Mouse (Mus musculus) cerebellum, adult 2 months (tissue): ENCODE measurements at regions not wholly inside any gene's neighbourhood (a gene's known extent, or its start where the extent isn't known, plus 50 kb on each side); places are given as distances from the start of the nearest gene placed in this dataset.

ENCODE experiments used
- DNase-seq, 2 experiments: peaks; one replicate each; pipeline ENCODE4 v3.0.0; 2021
- H3K27ac ChIP-seq: fragments of 200-500 bp; 2 replicates; pipeline ENCODE4 v1.5.1; 2012; ENCODE audit warnings: low read length, control low read depth, inconsistent platforms; ENCODE audit not compliant: insufficient read depth
- H3K27me3 ChIP-seq: fragments of 200-500 bp; 2 replicates; pipeline ENCODE4 v1.6.1; 2012; ENCODE audit warnings: inconsistent platforms, mild to moderate bottlenecking, low read length, moderate library complexity; ENCODE audit not compliant: control insufficient read depth, insufficient read depth
- H3K4me1 ChIP-seq: fragments of 200-500 bp; 2 replicates; pipeline ENCODE4 v1.6.1; 2011; ENCODE audit warnings: low read length; ENCODE audit not compliant: control insufficient read depth, insufficient read depth
- H3K4me3 ChIP-seq: fragments of 200-500 bp; replicated peaks from 2 replicates; pipeline ENCODE3; 2011; ENCODE audit warnings: mild to moderate bottlenecking, low read depth, low read length, control low read depth; ENCODE audit not compliant: insufficient read depth
- CTCF ChIP-seq: fragments of 200-500 bp; IDR thresholded peaks from 2 replicates; pipeline ENCODE4 v1.5.1; 2011; ENCODE audit warnings: low read depth, mild to moderate bottlenecking, control low read depth, low read length, moderate library complexity, borderline replicate concordance; ENCODE audit not compliant: insufficient read depth
- POLR2A ChIP-seq: fragments of 200-500 bp; IDR thresholded peaks from 2 replicates; pipeline ENCODE4 v1.6.1; 2011; ENCODE audit warnings: low read length, control low read depth, borderline replicate concordance; ENCODE audit not compliant: insufficient read depth
- WGBS: fragments of 180-500 bp; shearing (Covaris S2); methylation state at CpG from one replicate; pipeline ENCODE4 v1.1.7; 2018; 5-methylcytosine and 5-hydroxymethylcytosine counted together

- Histone ChIP-seq H3K27ac (no peak overlapping the region), H3K27me3 (no peaks in the 10 kb centered on the region), H3K4me3 (no peak overlapping the region), H3K4me1 (no peaks in the 10 kb centered on the region)
- WGBS = 26% methylated on average over 2 of the region's 2 CpGs
- no peak for DNase-seq
- no peak for TF ChIP-seq POLR2A
- no peak for TF ChIP-seq CTCF
These were observed 63.0 kb upstream of the Kif16b start for GRCm38 (mm10) chr2:142964340-142964739.

GRCm38 (mm10) chr2:142967250-142967649 lies 65.9 kb upstream of the Kif16b start:
- Histone ChIP-seq H3K27ac (no peak overlapping the region), H3K4me1 (no peaks in the 10 kb centered on the region), H3K27me3 (no peaks in the 10 kb centered on the region), H3K4me3 (no peak overlapping the region)
- TF ChIP-seq CTCF (peak; percentile 70; the same call in 1 of the 2 replicates), POLR2A (no peak)
- peak; percentile 48 to 49 for DNase-seq
- 17% methylated on average over 4 of the region's 4 CpGs for WGBS

GRCm38 (mm10) chr2:142980771-142981170 lies 79.4 kb upstream of the Kif16b start:
- H3K27ac ChIP-seq = no peak overlapping the region
- 13% methylated on average over 4 of the region's 4 CpGs for WGBS
- H3K4me1 ChIP-seq = no peaks in the 10 kb centered on the region
- no peaks in the 10 kb centered on the region for H3K27me3 ChIP-seq
- H3K4me3 ChIP-seq = no peak overlapping the region
- TF ChIP-seq POLR2A (no peak), CTCF (no peak)
- DNase-seq = no peak

- no peaks in the 10 kb centered on the region for H3K27me3 ChIP-seq
- H3K4me1 ChIP-seq = no peaks in the 10 kb centered on the region
- TF ChIP-seq CTCF (no peak), POLR2A (no peak)
- WGBS = 15% methylated on average over 3 of the region's 3 CpGs
- no peak overlapping the region for H3K4me3 ChIP-seq
- no peak for DNase-seq
- no peak overlapping the region for H3K27ac ChIP-seq
These were observed 74.1 kb upstream of the Snrpb2 start for GRCm38 (mm10) chr2:142988691-142989090.

- Histone ChIP-seq H3K4me3 (no peak overlapping the region), H3K4me1 (no peaks in the 10 kb centered on the region), H3K27ac (no peak overlapping the region), H3K27me3 (no peaks in the 10 kb centered on the region)
- TF ChIP-seq CTCF (no peak), POLR2A (no peak)
- DNase-seq = no peak
These were observed 66.8 kb upstream of the Snrpb2 start for GRCm38 (mm10) chr2:142996088-142996487.

- no peak for TF ChIP-seq POLR2A
- TF ChIP-seq CTCF = no peak
- no peaks in the 10 kb centered on the region for H3K27me3 ChIP-seq
- DNase-seq = no peak
- H3K4me3 ChIP-seq = no peak overlapping the region
- no peak overlapping the region for H3K27ac ChIP-seq
- 62% methylated on average over 6 of the region's 6 CpGs for WGBS
- H3K4me1 ChIP-seq = no peaks in the 10 kb centered on the region
These were observed 60.0 kb upstream of the Snrpb2 start for GRCm38 (mm10) chr2:143002874-143003273.

- no peak overlapping the region for H3K27ac ChIP-seq
- no peaks in the 10 kb centered on the region for H3K27me3 ChIP-seq
- 56% methylated on average over 3 of the region's 3 CpGs for WGBS
These were observed 59.5 kb upstream of the Snrpb2 start for GRCm38 (mm10) chr2:143003341-143003740.

GRCm38 (mm10) chr2:143011380-143011779 lies 51.5 kb upstream of the Snrpb2 start:
- TF ChIP-seq CTCF (0 out of 2 replicates have a peak, but pooled peaks have one; percentile 1), POLR2A (no peak)
- no peaks in the 10 kb centered on the region for H3K27me3 ChIP-seq
- 71% methylated on average over 8 of the region's 8 CpGs for WGBS
- H3K27ac ChIP-seq = no peak overlapping the region
- no peaks in the 10 kb centered on the region for H3K4me1 ChIP-seq
- DNase-seq = no peak
- H3K4me3 ChIP-seq = no peak overlapping the region

More at GRCm38 (mm10) chr2:143003341-143003740, 59.5 kb upstream of the Snrpb2 start:
- Histone ChIP-seq H3K4me3 (no peak overlapping the region), H3K4me1 (no peaks in the 10 kb centered on the region)
- TF ChIP-seq POLR2A = no peak
- no peak for TF ChIP-seq CTCF
- no peak for DNase-seq
